Mouse (Mus musculus) gastrocnemius, postnatal 10 days (tissue): ENCODE measurements around the gene Trappc3. TPM values are rescaled to one million over a fixed set of nuclear protein-coding genes. Genes with fewer than 3 reads are reported as not detected.
A peak's percentile ranks its signal among the peaks of the same experiment; 100 is the strongest.
"Not testable (repeated sequence)": the region's sequence is repeated elsewhere in the genome, so short reads cannot be mapped to it uniquely, and the experiment has no call there.

Source experiments
- DNase-seq: peaks from one replicate; pipeline ENCODE4 v3.0.0; 2021; ENCODE audit warnings: mixed read lengths
- long read RNA-seq, 2 experiments: library from polyadenylated mRNA; stranded (forward); transcript quantifications; one replicate each; pipeline ENCODE4 v2.0.0; 2021
- total RNA-seq, 2 experiments: library from RNA; stranded (reverse); gene quantifications; 2 replicates each; pipeline ENCODE4 v1.2.3; 2021

Trappc3 gene
- 10 to 100 TPM; 25.7 to 29.2 TPM for total RNA-seq
- long read RNA-seq, experiment 1, transcript Trappc3-201 (5 exons, 1,336 nt) = major isoform, 5 of 8 reads
- long read RNA-seq, experiment 1, partial matches to known transcripts = 0 of 8 reads
- long read RNA-seq, experiment 1, other reads (novel, unspliced or antisense) = 3 of 8 reads
- long read RNA-seq, experiment 2, partial matches to known transcripts = 0 of 2 reads
- long read RNA-seq, experiment 2, other reads (novel, unspliced or antisense) = 0 of 2 reads

DNA sequence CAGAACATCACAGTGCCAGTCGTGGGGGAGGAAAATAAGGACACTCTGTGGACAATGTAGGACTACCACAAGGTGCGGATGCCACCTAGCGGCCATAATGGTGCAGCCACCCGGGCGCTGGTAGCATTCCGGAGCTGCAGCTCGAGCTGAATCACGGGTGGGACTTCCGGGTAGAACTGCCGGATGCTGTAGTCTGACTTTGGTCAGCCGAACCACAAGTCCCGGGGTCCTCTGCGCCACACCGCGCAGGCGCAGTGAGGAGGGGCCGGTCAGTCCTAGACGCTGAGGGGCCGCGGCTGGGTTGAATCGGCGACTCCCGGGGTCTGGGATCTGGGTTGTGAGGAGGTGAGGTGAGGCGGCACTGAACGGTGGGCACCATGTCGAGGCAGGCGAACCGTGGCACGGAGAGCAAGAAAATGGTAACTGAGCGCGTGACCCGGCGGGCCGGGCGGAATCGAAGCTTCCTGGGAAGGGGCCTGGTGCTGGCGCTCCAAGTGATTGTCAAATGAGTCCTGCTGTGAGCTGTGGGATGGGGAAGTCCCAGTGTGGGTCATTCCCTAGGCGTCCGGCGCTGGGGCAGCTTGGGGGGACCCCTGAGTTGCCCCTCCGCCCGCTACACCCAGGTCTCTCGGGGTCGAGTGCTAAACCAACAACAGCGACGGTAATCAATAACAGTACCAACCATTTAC, at the start of gene Trappc3:
Gene Trappc3 (plus strand): TSS at position 207 of the 689 bp plus-strand sequence.
- DNase-seq = peak; percentile 99

DNA sequence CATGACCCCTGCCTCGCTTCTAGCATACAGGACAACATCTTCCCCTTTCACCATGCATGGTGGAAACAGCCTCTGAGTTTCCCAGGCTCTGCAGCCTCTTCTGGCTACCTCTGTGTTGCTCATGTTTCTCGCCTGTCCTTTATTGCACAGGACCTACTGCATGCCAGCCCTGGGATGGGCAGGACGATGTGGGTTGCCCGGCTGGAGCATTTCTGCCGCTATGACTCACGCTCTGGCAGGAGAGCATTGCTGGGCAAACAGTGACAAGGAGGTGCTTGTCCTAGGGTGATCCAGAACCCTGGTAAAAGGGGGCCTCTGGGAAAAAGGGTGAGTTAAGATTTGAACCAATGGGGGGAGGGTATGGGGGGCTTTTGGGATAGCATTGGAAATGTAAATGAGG, 44.4 kb upstream of the Trappc3 start:
- peak; percentile 35 for DNase-seq

GRCm38 (mm10) chr4:126219540-126219939, 42.6 kb upstream of the Trappc3 start:
- not testable (repeated sequence) for DNase-seq

GRCm38 (mm10) chr4:126220045-126220444, 42.1 kb upstream of the Trappc3 start:
- DNase-seq = no peak

GRCm38 (mm10) chr4:126222631-126223030, 39.5 kb upstream of the Trappc3 start:
- no peak for DNase-seq

GRCm38 (mm10) chr4:126226640-126227039, 35.5 kb upstream of the Trappc3 start:
- no peak for DNase-seq

DNA sequence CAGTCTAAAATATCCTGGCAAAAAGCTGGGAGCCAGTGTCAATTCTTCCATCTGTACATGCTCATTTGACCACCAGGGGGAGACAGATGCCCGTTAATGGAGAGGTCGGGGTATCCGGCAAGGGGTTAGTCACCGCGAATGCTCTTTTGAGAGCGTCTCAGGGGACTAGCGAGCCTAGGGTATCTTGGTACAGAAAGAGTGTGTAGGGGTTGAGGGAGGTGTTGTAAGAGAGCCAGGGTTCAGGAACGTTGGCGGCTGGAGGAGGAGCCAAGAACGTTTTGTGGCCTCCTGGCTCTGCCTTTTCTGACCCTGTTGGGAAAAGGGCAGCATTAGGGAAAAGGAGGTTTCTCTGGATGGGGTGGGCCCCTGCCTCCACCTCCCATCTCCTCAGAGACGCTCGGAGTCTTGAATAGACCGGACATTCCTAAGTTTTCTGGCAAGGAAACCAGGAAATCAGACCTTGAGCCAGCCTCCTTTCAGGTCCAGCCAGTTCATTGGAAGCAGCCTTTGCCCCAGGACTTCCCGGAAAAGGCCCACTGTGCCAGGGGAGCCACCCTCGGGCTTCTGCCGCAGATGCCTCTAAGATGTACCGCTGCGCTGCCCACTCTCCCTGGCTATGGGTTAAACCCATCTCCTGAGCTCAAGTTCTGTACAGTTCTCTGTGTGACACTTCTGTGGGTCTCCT, 34.9 kb upstream of the Trappc3 start:
- peak; percentile 93 for DNase-seq

DNA sequence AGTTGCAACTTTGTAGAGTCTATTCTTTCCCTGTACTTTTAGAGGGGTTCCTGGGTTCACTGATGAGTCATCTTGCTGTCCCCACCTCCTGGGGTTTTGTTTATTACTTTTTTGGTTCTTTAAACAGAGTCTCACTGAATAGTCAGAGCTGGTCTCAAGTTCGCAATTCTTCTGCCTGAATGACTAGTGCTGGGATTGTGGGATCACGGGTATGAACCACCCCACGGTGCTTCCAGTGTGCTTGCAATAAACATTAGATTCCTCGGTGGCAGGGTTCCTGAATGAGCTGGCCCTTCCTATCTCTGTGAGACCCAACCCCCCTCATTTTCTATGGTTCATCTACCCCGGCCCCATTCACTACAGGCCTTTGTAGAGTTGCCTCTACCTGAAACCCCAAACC, 34.0 kb upstream of the Trappc3 start:
- no peak for DNase-seq

DNA sequence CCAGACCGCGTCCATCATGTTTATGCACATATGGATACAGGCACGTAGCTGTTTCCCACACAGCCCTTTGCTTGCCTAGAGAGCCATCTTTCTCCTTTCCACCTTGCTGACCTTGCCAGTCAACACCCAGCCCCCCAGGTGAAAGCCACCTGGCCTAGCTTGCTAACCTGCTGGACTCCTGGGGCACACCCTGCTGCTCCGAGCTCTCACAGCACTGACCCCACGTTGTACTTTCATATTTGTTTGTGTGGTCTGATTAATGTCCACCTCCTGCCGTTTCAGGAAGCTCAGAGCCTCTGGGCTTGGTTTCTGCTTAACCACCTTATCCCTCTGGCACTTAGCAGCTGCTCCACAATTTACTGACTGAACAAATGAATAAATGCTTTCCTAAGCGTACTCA, 32.2 kb upstream of the Trappc3 start:
- DNase-seq = no peak

DNA sequence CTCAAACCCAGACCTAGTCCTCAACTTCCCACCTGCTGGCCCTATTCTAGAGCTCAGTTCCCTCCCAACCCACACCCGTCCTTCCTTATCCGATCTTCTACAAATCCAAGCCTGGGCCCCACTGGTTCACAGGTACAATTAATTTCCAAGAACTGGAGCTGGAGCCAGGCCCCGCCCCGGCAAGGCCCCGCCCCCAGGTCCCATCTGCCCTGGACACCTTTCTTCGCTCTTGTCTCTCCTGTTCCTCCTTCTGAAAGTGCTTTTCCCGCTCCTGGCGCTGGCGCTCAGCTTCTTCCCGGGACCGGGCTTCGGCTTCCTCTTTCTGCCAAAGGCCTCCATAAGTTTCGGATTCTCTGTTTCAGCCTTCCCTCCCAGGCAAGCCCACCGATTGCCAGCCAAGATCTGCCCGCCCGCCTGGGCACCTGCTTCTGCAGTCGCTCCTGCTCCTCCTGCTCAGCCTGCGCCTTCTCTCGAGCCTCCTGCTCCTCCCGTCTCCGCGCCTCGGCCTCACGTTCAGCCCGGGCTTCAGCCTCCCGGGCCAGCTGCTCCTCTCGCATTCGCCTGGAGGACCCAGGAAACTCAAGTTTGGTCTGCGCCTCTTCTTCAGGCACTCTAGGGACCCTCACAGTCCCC, 28.3 kb upstream of the Trappc3 start:
- no peak for DNase-seq

- DNase-seq = no peak
These were observed 27.5 kb upstream of the Trappc3 start for GRCm38 (mm10) chr4:126234496-126235175.

GRCm38 (mm10) chr4:126235191-126235590, 26.9 kb upstream of the Trappc3 start:
- DNase-seq = no peak

DNA sequence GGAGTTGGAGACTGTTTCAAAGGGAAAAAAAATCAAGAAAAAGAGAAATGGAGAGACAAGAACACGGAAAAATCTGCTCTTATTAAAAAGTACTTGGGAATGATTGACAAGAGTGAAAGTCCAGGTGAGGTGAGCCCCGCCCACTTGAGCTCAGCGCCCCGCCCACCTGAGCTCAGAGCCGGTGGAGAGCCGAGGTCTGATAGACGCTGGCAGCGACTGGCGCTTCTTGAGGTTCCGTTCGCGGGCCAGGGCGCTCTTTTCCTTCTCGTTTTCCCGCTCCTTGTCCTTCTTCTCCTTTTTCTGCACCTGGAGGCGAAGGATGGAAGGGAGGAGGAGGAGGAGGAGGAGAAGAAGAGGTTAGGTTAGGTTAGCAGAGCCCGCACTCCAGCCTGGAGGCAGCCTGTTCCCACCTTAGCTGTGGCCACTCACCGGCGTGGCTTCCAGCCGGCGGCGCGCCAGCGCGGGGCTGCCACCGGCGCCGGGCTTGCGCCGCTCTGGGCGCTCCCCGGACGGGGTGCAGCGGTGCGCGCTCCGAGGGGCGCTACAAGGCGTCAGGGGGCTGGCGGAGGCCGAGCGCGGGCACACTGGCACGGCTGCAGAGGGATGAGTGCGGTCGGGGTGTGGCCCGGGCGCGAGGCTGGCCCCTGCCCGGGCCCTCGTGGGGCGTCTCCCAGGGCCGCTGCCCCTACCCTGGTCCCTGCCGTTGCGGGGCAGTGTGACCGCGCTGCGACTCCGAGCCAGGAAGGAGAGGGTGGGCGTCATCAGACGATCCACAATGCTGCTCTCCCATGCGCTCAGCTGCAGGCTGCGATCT, 25.5 kb upstream of the Trappc3 start:
- no peak for DNase-seq

DNA sequence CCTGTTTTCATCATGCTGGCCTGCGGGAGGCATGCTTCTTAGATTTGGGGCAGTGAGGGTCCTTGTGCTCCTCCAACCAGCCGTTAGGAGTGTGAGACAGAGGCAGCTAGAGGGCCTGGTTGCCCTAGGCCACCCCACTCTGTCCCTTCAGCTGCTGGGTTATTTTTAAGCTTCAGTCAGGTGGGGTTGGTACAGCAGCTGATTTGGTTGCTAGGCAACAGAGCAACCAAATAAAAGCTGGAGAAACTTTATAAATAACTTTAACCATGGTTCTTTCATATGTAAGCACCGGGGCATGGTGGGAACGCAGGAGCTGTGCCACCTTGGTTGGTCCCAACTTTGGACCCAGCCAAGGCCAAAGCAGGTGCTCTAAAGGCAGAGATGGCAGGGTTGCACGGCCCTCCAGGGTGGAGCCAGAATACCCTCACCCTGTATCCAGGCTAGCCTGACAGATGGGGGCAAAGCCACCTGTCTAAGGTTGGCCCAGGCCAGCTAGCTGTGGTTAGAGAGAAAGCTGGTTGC, 24.3 kb upstream of the Trappc3 start:
- DNase-seq = no peak

DNA sequence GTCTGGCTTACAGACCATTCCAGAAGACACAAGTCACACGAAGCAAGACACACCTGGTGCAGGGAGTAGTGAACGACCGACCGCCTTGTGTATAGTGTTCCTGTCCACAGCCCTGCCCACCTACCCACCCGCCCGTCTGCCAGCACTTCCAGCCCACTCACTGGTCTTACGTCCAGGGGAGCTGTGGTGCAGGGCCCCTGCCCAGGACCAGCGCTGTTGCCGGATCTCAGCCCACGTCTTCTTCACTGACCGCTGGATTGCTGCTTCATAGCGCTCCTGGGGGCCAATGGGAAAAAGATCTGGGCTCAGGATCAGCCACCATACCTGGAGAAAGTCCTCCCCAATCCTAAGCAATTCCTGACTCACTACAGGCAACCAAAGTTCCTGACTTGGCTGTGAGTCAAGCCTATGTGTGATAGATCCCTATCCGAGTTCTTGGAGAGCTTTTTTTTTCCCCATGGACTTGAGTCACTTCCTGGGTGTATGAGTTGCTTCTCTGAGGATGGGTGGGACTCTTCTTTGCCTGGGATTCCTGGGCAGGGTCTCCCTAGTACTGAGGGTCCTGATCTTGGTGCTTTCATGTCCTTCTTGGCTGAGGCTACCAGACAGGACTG, 22.2 kb upstream of the Trappc3 start:
- no peak for DNase-seq

DNA sequence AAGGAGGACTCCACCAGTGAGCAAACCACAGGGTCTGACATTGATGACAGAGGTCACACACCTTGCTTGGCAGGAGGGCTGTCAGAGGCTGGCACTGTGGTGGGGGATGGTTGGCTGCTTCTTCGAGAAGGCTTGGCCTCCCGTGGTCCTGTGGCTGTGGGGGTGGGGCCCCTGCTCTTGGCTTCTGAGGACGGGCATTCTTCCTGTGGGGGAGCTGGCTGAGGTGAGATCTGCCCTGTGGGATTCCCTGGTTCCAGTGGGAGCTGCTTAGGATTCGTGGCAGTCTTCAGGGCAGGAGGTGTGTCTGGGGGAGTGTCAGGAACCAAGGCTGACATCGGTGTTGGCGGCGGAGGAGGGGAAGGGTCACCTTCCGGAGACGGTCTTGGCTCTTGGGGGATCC, 20.2 kb upstream of the Trappc3 start:
- no peak for DNase-seq

GRCm38 (mm10) chr4:126242510-126242909, 19.6 kb upstream of the Trappc3 start:
- no peak for DNase-seq

GRCm38 (mm10) chr4:126246202-126246889, 15.8 kb upstream of the Trappc3 start:
- DNase-seq = no peak

GRCm38 (mm10) chr4:126248261-126248868, 13.8 kb upstream of the Trappc3 start:
- no peak for DNase-seq

GRCm38 (mm10) chr4:126250659-126251058, 11.5 kb upstream of the Trappc3 start:
- no peak for DNase-seq
